Mouse (Mus musculus) ES-Bruce4 (cell line): ENCODE measurements at regions not wholly inside any gene's neighbourhood (a gene's known extent, or its start where the extent isn't known, plus 50 kb on each side); places are given as distances from the start of the nearest gene placed in this dataset.

Experiments used
- H3K27ac ChIP-seq: 2 replicates; pipeline ENCODE4 v1.5.1; 2012; ENCODE audit warnings: low read length, inconsistent platforms; ENCODE audit not compliant: insufficient read depth
- H3K27me3 ChIP-seq: 2 replicates; pipeline ENCODE4 v1.6.1; 2012; ENCODE audit warnings: mild to moderate bottlenecking, low read length, inconsistent platforms; ENCODE audit not compliant: control insufficient read depth, poor library complexity, insufficient read depth, severe bottlenecking
- H3K36me3 ChIP-seq: 2 replicates; pipeline ENCODE4 v1.6.1; 2012; ENCODE audit warnings: inconsistent platforms, mild to moderate bottlenecking, low read length, moderate library complexity; ENCODE audit not compliant: control insufficient read depth, poor library complexity, insufficient read depth, severe bottlenecking
- H3K4me1 ChIP-seq: one replicate; pipeline ENCODE4 v1.8.1; 2011; ENCODE audit warnings: low read length; ENCODE audit not compliant: control insufficient read depth, insufficient read depth
- H3K4me3 ChIP-seq: 2 replicates; pipeline ENCODE4 v1.5.1; 2011; ENCODE audit warnings: low read depth, mild to moderate bottlenecking, low read length
- H3K9ac ChIP-seq: 2 replicates; pipeline ENCODE4 v1.6.1; 2012; ENCODE audit warnings: low read depth, mild to moderate bottlenecking, inconsistent platforms; ENCODE audit not compliant: poor library complexity, severe bottlenecking
- H3K9me3 ChIP-seq: replicated peaks from 2 replicates; pipeline ENCODE4 v1.6.1; 2012; ENCODE audit warnings: mild to moderate bottlenecking, low read length, inconsistent platforms; ENCODE audit not compliant: control insufficient read depth, poor library complexity, insufficient read depth, severe bottlenecking
- CTCF ChIP-seq: IDR thresholded peaks from one replicate; pipeline ENCODE4 v1.8.1; 2011; ENCODE audit warnings: low read depth, low read length
- EP300 ChIP-seq: IDR thresholded peaks from 2 replicates; pipeline ENCODE4 v1.6.1; 2011; ENCODE audit warnings: low read depth, low read length; ENCODE audit not compliant: insufficient read depth
- POLR2A ChIP-seq: IDR thresholded peaks from one replicate; pipeline ENCODE4 v1.8.1; 2011; ENCODE audit warnings: low read length; ENCODE audit not compliant: insufficient read depth

- Histone ChIP-seq H3K27me3 (no peaks in the 10 kb centered on the region), H3K9ac (no peak overlapping the region), H3K4me1 (no peaks in the 10 kb centered on the region), H3K27ac (no peak overlapping the region), H3K36me3 (no peaks in the 10 kb centered on the region), H3K4me3 (no peak overlapping the region), H3K9me3 (no peaks in the 10 kb centered on the region)
- TF ChIP-seq CTCF: no peak
- TF ChIP-seq EP300: no peak
Observed at GRCm38 (mm10) chr5:75387886-75388454, 186.7 kb upstream of the Kit start.

- Histone ChIP-seq H3K27me3 (no peaks in the 10 kb centered on the region), H3K4me3 (no peak overlapping the region), H3K4me1 (no peaks in the 10 kb centered on the region), H3K9ac (no peak overlapping the region), H3K27ac (no peak overlapping the region), H3K9me3 (no peaks in the 10 kb centered on the region), H3K36me3 (no peaks in the 10 kb centered on the region)
- TF ChIP-seq EP300 (no peak), POLR2A (no peak), CTCF (no peak)
Observed at GRCm38 (mm10) chr5:75388699-75389260, 185.9 kb upstream of the Kit start.

DNA sequence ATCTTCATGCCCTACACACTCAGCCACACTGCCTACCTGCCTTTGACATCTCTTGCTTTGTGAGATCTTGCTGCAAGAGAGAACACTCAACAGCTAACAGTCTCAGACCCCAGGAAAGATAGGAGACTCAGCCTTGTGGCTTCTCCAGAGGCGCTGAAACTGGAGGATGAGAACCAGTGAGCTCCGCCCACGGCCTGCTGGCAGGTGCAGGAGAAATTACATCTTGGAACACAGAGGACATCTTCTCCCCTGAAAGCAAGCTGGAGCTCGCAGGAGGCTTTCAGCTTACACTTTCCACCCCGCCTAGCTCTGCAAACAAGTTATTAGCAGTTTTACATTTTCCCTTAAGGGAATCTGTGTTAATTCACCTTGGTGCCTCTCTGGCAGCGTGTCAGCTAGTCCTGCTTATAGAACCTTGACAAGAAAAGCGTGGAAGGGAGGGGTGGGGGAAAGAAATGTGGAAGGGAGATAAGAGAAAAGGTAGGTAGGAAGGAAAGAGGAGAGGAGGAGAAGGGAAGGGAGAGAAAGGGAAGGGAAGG is 185.2 kb upstream of the Kit start:
- Histone ChIP-seq H3K4me3 (no peak overlapping the region), H3K9me3 (no peaks in the 10 kb centered on the region), H3K9ac (no peak overlapping the region), H3K27me3 (no peaks in the 10 kb centered on the region), H3K36me3 (no peaks in the 10 kb centered on the region), H3K27ac (no peak overlapping the region), H3K4me1 (no peaks in the 10 kb centered on the region)
- TF ChIP-seq CTCF: no peak

GRCm38 (mm10) chr5:75398820-75399219 is 175.9 kb upstream of the Kit start:
- no peak overlapping the region for H3K27ac ChIP-seq
- no peaks in the 10 kb centered on the region for H3K4me1 ChIP-seq
- no peak for TF ChIP-seq CTCF
- no peak for TF ChIP-seq POLR2A
- no peak for TF ChIP-seq EP300
- no peaks in the 10 kb centered on the region for H3K27me3 ChIP-seq
- no peaks in the 10 kb centered on the region for H3K9me3 ChIP-seq
- H3K4me3 ChIP-seq: no peak overlapping the region
- H3K36me3 ChIP-seq: no peaks in the 10 kb centered on the region
- H3K9ac ChIP-seq: no peak overlapping the region

DNA sequence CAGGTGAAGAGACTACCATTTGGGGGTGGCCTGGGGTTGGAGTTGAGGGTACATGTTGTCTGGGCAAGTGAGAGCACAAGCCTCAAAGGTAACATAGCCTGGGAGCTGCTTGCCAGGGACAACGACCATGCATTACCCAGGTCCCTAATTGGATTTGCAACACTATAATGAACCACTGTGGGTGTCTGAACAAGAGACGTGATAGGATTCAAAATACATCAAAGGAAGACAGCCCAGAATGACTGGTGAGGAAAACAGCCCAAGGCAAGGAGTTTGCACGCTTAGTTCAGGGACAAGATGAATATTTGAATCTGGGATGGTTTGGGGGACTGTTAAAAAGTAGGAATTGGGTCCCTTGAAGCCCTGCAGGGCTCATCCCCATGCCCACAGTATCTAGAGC is 173.0 kb upstream of the Kit start:
- no peaks in the 10 kb centered on the region for H3K27me3 ChIP-seq
- no peaks in the 10 kb centered on the region for H3K9me3 ChIP-seq
- no peak overlapping the region for H3K27ac ChIP-seq
- no peak overlapping the region for H3K4me3 ChIP-seq
- no peaks in the 10 kb centered on the region for H3K4me1 ChIP-seq
- H3K9ac ChIP-seq: no peak overlapping the region
- no peaks in the 10 kb centered on the region for H3K36me3 ChIP-seq
- TF ChIP-seq POLR2A (no peak), CTCF (no peak), EP300 (no peak)

- H3K9me3 ChIP-seq: no peaks in the 10 kb centered on the region
- no peaks in the 10 kb centered on the region for H3K36me3 ChIP-seq
- TF ChIP-seq POLR2A (no peak), EP300 (no peak), CTCF (no peak)
- H3K27ac ChIP-seq: no peak overlapping the region
- H3K27me3 ChIP-seq: no peaks in the 10 kb centered on the region
- H3K4me1 ChIP-seq: no peaks in the 10 kb centered on the region
- H3K4me3 ChIP-seq: no peak overlapping the region
- H3K9ac ChIP-seq: no peak overlapping the region
Observed at GRCm38 (mm10) chr5:75402631-75403030, 172.1 kb upstream of the Kit start.
